Mouse (Mus musculus) pancreas, adult 10 weeks (tissue): ENCODE data around the gene Dusp27. TPM values are rescaled to one million over a fixed set of nuclear protein-coding genes. Genes with fewer than 3 reads are reported as not detected.

Experiments used
- polyA plus RNA-seq: library from polyadenylated mRNA; stranded (reverse); fragments of 350-450 nt; fragmentation: Illumina TruSeq; extraction: RNeasy Lipid Tissue Mini Kit (QIAGEN cat#74804); gene quantifications from one replicate; pipeline ENCODE4 v1.2.3, GENCODE M21; 2015; ENCODE audit warnings: low read depth, low replicate concordance; ENCODE audit not compliant: insufficient read depth

Dusp27 gene
- polyA plus RNA-seq: not detected

GRCm38 (mm10) chr1:166127719-166128118 is at the start of gene Dusp27:
Gene Dusp27, minus strand, starts transcription at chr1:166127922.

GRCm38 (mm10) chr1:166130224-166130860 is 2.6 kb upstream of the Dusp27 start, which contains the start of gene Gpa33:
Gene Gpa33, plus strand, starts transcription at chr1:166130238.

Other genes starting within 250 kb of the Dusp27 start
- 1.8 TPM for gene Pou2f1, start 125.2 kb downstream of the Dusp27 start, polyA plus RNA-seq
- not detected for gene Gpa33, start 2.3 kb upstream of the Dusp27 start, polyA plus RNA-seq
- gene Mael, start 110.8 kb upstream of the Dusp27 start, polyA plus RNA-seq: not detected
- gene Ildr2, start 126.2 kb upstream of the Dusp27 start, polyA plus RNA-seq: 3.5 TPM